Mouse (Mus musculus) embryonic facial prominence, embryonic 13.5 days (tissue): ENCODE results near the gene 4933400A11Rik. TPM values are rescaled to one million over a fixed set of nuclear protein-coding genes. Genes with fewer than 3 reads are reported as not detected.

Experiments
- ATAC-seq: fragments of 200-750 bp; cut with Nextera tagmentation; 2 replicates; pipeline ENCODE4 v1.8.0; 2017; ENCODE audit warnings: low read depth; ENCODE audit not compliant: insufficient number of reproducible peaks, insufficient read depth, low FRiP score, low TSS enrichment
- H3K27ac ChIP-seq: fragments of 300-500 bp; sonication (generic); 2 replicates; pipeline ENCODE4 v1.5.1; 2015; ENCODE audit warnings: moderate library complexity, mild to moderate bottlenecking, inconsistent platforms
- H3K27me3 ChIP-seq: fragments of 300-500 bp; sonication (generic); 2 replicates; pipeline ENCODE4 v1.6.1; 2015; ENCODE audit warnings: mild to moderate bottlenecking, inconsistent platforms
- H3K36me3 ChIP-seq: fragments of 300-500 bp; sonication (generic); 2 replicates; pipeline ENCODE4 v1.6.1; 2015; ENCODE audit warnings: mild to moderate bottlenecking, inconsistent platforms
- H3K4me1 ChIP-seq: fragments of 300-500 bp; sonication (generic); 2 replicates; pipeline ENCODE4 v1.6.1; 2015; ENCODE audit warnings: inconsistent platforms
- H3K4me2 ChIP-seq: fragments of 300-500 bp; sonication (generic); 2 replicates; pipeline ENCODE4 v1.6.1; 2015; ENCODE audit warnings: moderate library complexity, mild to moderate bottlenecking, inconsistent platforms
- H3K4me3 ChIP-seq: fragments of 300-500 bp; sonication (generic); 2 replicates; pipeline ENCODE4 v1.5.1; 2015; ENCODE audit warnings: mild to moderate bottlenecking, inconsistent platforms
- H3K9ac ChIP-seq: fragments of 300-500 bp; sonication (generic); 2 replicates; pipeline ENCODE4 v1.6.1; 2015; ENCODE audit warnings: mild to moderate bottlenecking, inconsistent platforms
- H3K9me3 ChIP-seq: fragments of 300-500 bp; sonication (generic); 2 replicates; pipeline ENCODE4 v1.6.1; 2016; ENCODE audit warnings: inconsistent platforms
- WGBS: fragments of 180-500 bp; shearing (Covaris S2); methylation state at CpG from one replicate; pipeline ENCODE4 v1.1.7; 2015; ENCODE audit warnings: mixed read lengths; 5-methylcytosine and 5-hydroxymethylcytosine counted together
- polyA plus RNA-seq: library from polyadenylated mRNA; unstranded; fragments of >200 nt; fragmentation: Nextera tagmentation; extraction: Ambion mirVana; gene quantifications from 2 replicates; pipeline ENCODE4 v1.2.1, GENCODE M21; 2015

4933400A11Rik gene
- polyA plus RNA-seq, 1 experiment from 2014 or later, result 0.39 TPM

GRCm38 (mm10) chrX:169794831-169795311 is 15.4 kb upstream of the 4933400A11Rik start:
- ATAC-seq, result no peak
- peaks cover 16% of the 10 kb centered on the region; the same call in 1 of the 2 replicates for H3K27me3 ChIP-seq
- no peak overlapping the region for H3K27ac ChIP-seq
- H3K36me3 ChIP-seq, result no peaks in the 10 kb centered on the region
- H3K4me3 ChIP-seq, result no peak overlapping the region
- H3K9ac ChIP-seq, result no peak overlapping the region
- H3K9me3 ChIP-seq, result no peaks in the 10 kb centered on the region
- 37% methylated on average over 7 of the region's 7 CpGs for WGBS
- peaks cover 6% of the 10 kb centered on the region; the same call in 1 of the 2 replicates for H3K4me1 ChIP-seq
- H3K4me2 ChIP-seq, result no peak overlapping the region

- Histone ChIP-seq H3K4me2 (no peak overlapping the region), H3K4me3 (no peak overlapping the region), H3K4me1 (peaks cover 6% of the 10 kb centered on the region; the same call in 1 of the 2 replicates), H3K36me3 (no peaks in the 10 kb centered on the region), H3K27ac (no peak overlapping the region), H3K9ac (no peak overlapping the region), H3K27me3 (peaks cover 20% of the 10 kb centered on the region; the same call in 1 of the 2 replicates), H3K9me3 (no peaks in the 10 kb centered on the region)
- ATAC-seq, result no peak
- WGBS, result 38% methylated on average over 4 of the region's 4 CpGs
Measured at GRCm38 (mm10) chrX:169794421-169794820, 15.0 kb upstream of the 4933400A11Rik start.

DNA sequence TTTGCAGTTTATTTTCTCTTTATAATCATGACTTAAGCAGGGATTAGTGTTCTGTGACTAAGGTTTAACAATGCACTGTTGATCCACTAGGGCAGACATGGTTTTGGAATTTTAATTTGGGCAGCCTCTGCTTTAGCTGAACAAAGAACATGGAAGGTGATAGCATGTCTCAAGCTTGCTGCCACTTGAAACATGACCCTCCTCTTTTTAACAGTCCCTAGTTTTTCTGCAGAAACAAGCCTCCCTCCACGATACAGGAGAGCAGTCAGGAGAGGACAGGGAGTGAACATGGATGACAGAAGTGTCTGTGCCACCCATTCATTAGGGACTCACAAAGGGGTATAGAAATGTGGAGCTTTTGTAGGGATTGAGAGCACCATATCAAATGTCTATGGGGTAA is 13.4 kb upstream of the 4933400A11Rik start:
- Histone ChIP-seq H3K9me3 (no peaks in the 10 kb centered on the region), H3K27me3 (peaks cover 20% of the 10 kb centered on the region; the same call in 1 of the 2 replicates), H3K4me3 (no peak overlapping the region), H3K9ac (no peak overlapping the region), H3K36me3 (no peaks in the 10 kb centered on the region), H3K4me2 (no peak overlapping the region), H3K4me1 (peaks cover 6% of the 10 kb centered on the region; the same call in 1 of the 2 replicates), H3K27ac (no peak overlapping the region)
- peak; percentile 48; the same call in 1 of the 2 replicates for ATAC-seq
- WGBS, result 29% methylated on average over 1 of the region's 1 CpGs

DNA sequence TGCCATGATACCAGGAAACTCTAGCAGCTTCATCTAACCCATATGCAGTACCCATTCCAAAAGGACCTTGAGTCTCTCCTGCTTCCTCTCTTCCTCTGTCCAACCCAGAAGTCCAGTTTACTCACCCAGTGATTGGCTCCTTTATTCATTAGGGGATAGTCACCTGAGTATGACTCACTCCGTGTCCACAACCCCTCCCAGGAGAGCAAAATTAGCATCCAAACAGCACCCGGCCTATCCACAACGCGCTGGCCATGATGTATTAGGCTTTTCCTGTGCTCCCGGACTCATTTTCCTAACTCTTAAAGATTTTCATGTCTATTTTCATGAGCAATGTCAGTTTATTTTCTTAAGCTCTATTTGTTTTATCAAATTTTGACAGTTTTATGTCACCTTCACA is 10.3 kb upstream of the 4933400A11Rik start:
- peaks cover 4% of the 10 kb centered on the region; the same call in 1 of the 2 replicates for H3K4me1 ChIP-seq
- WGBS, result 86% methylated on average over 5 of the region's 5 CpGs
- ATAC-seq, result no peak

GRCm38 (mm10) chrX:169758001-169758400 is 21.4 kb downstream of the 4933400A11Rik start:
- Histone ChIP-seq H3K27me3 (peaks cover 11% of the 10 kb centered on the region), H3K4me3 (no peak overlapping the region), H3K36me3 (no peaks in the 10 kb centered on the region), H3K27ac (no peak overlapping the region), H3K4me2 (no peak overlapping the region), H3K9me3 (no peaks in the 10 kb centered on the region), H3K4me1 (no peaks in the 10 kb centered on the region), H3K9ac (no peak overlapping the region)
- WGBS, result 74% methylated on average over 3 of the region's 3 CpGs
- no peak for ATAC-seq

More for the DNA sequence above, 10.3 kb upstream of the 4933400A11Rik start:
- no peak overlapping the region for H3K4me3 ChIP-seq
- no peaks in the 10 kb centered on the region for H3K36me3 ChIP-seq
- H3K4me2 ChIP-seq, result no peak overlapping the region
- H3K27ac ChIP-seq, result no peak overlapping the region
- H3K27me3 ChIP-seq, result peaks cover 8% of the 10 kb centered on the region; the same call in 1 of the 2 replicates
- no peak overlapping the region for H3K9ac ChIP-seq
- no peaks in the 10 kb centered on the region for H3K9me3 ChIP-seq

GRCm38 (mm10) chrX:169735387-169735969 is 44.0 kb downstream of the 4933400A11Rik start:
- no peak for ATAC-seq
- no peak overlapping the region for H3K4me2 ChIP-seq
- 44% methylated on average over 3 of the region's 3 CpGs for WGBS
- H3K9me3 ChIP-seq, result no peaks in the 10 kb centered on the region
- peaks cover 35% of the 10 kb centered on the region for H3K27me3 ChIP-seq
- H3K9ac ChIP-seq, result no peak overlapping the region
- no peaks in the 10 kb centered on the region for H3K4me1 ChIP-seq
- no peak overlapping the region for H3K27ac ChIP-seq
- H3K4me3 ChIP-seq, result no peak overlapping the region
- H3K36me3 ChIP-seq, result no peaks in the 10 kb centered on the region

Other genes starting within 250 kb of the 4933400A11Rik start
- 9.2 and 10.3 TPM in 2 replicates for gene Mid1, start 94.4 kb downstream of the 4933400A11Rik start, polyA plus RNA-seq
- 188 and 256 TPM in 2 replicates for gene Gm21887, start 230.0 kb upstream of the 4933400A11Rik start, polyA plus RNA-seq